Mouse (Mus musculus) lung, postnatal 25 days (tissue): Measurements from ENCODE around the gene Tarbp1.
A peak's percentile ranks its signal among the peaks of the same experiment; 100 is the strongest.

ENCODE experiments used
- DNase-seq: peaks from one replicate; pipeline ENCODE4 v3.0.0; 2022; ENCODE audit warnings: low spot score

Tarbp1 gene

GRCm38 (mm10) chr8:126474299-126475187, at the start of gene Tarbp1:
Tarbp1 (minus strand) TSS chr8:126475065.
- peak; percentile 92 for DNase-seq

GRCm38 (mm10) chr8:126524233-126524985, 49.5 kb upstream of the Tarbp1 start:
- peak; percentile 86 for DNase-seq

GRCm38 (mm10) chr8:126523060-126523574, 48.3 kb upstream of the Tarbp1 start:
- DNase-seq = no peak

GRCm38 (mm10) chr8:126519447-126519975, 44.6 kb upstream of the Tarbp1 start:
- no peak for DNase-seq

- peak; percentile 97 for DNase-seq
Measured at GRCm38 (mm10) chr8:126516620-126517577, 42.0 kb upstream of the Tarbp1 start.

- peak; percentile 84 for DNase-seq
Measured at GRCm38 (mm10) chr8:126514011-126514964, 39.4 kb upstream of the Tarbp1 start.

- no peak for DNase-seq
Measured at GRCm38 (mm10) chr8:126510866-126511265, 36.0 kb upstream of the Tarbp1 start.

- no peak for DNase-seq
Measured at GRCm38 (mm10) chr8:126509635-126510034, 34.8 kb upstream of the Tarbp1 start.

GRCm38 (mm10) chr8:126508871-126509586, 34.2 kb upstream of the Tarbp1 start:
- no peak for DNase-seq

- no peak for DNase-seq
Measured at GRCm38 (mm10) chr8:126508221-126508620, 33.4 kb upstream of the Tarbp1 start.

- no peak for DNase-seq
Measured at GRCm38 (mm10) chr8:126504492-126505182, 29.8 kb upstream of the Tarbp1 start.

GRCm38 (mm10) chr8:126502722-126503121, 27.9 kb upstream of the Tarbp1 start:
- DNase-seq = no peak

GRCm38 (mm10) chr8:126499371-126499770, 24.5 kb upstream of the Tarbp1 start:
- no peak for DNase-seq

- DNase-seq = no peak
Measured at GRCm38 (mm10) chr8:126498465-126498864, 23.6 kb upstream of the Tarbp1 start.

- DNase-seq = peak; percentile 94
Measured at GRCm38 (mm10) chr8:126497541-126498428, 22.9 kb upstream of the Tarbp1 start.

GRCm38 (mm10) chr8:126496915-126497314, 22.1 kb upstream of the Tarbp1 start:
- DNase-seq = no peak

- DNase-seq = no peak
Measured at GRCm38 (mm10) chr8:126495461-126495860, 20.6 kb upstream of the Tarbp1 start.
